Mouse (Mus musculus): ENCODE measurements at regions not wholly inside any gene's neighbourhood (a gene's known extent, or its start where the extent isn't known, plus 50 kb on each side); places are given as distances from the start of the nearest gene placed in this dataset.
"Not testable (repeated sequence)": the region's sequence is repeated elsewhere in the genome, so short reads cannot be mapped to it uniquely, and the experiment has no call there.

GRCm38 (mm10) chr3:80182161-80182560 lies 297.8 kb downstream of the Fam198b start:
- not testable (repeated sequence) for H3K4me2 ChIP-seq; H3K4me1 ChIP-seq (replicated peaks); H3K27ac ChIP-seq (ENCODE audit: poor library complexity, severe bottlenecking); H3K36me3 ChIP-seq; H3K4me3 ChIP-seq; ATAC-seq (ENCODE audit: insufficient number of reproducible peaks, low FRiP score); H3K27me3 ChIP-seq (replicated peaks); H3K9me3 ChIP-seq (replicated peaks); H3K9ac ChIP-seq
- WGBS, result 63% methylated on average over 2 of the region's 2 CpGs

DNA sequence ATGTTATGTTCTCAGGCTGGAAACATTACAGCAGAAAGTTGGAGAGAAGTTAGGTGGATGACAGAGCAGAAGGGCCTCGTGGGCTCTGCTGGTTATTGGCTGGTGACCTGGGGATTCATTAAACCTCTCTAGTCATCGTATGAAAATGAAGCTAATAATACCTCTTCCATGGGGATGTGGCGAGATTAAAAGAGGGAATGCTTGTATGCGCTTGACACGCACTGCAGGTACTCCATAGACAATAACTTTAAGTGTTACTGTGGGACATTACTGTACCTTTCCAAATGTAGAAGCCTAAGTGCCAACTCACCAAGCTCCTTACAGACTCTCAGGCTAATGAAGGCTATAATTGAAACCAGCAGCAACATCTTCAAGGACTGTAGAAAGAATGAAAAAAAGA lies 303.1 kb downstream of the Fam198b start:
- no peak overlapping the region for H3K27ac ChIP-seq (ENCODE audit: poor library complexity, severe bottlenecking)
- WGBS, result 80% methylated on average over 5 of the region's 5 CpGs
- no peak overlapping the region for H3K9ac ChIP-seq

DNA sequence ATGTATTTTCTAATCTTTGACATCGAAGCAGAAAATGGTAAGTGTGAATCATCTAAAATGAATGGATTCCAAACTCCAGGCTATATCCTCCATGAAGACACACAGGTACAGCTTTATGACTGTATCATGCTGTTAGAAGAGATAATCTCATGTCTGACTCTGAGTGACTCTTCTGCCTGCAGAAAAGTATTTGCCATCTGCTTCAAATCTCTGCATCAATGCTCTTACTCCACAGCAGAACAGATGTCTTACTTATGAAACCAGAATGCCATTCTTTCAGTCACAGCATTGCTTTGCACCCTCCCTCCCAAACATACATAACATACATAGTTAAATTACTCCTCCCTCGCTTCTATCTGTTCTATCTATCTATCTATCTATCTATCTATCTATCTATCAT lies 316.6 kb downstream of the Fam198b start:
- WGBS, result 79% methylated on average over 2 of the region's 2 CpGs
- no peaks in the 10 kb centered on the region for H3K27me3 ChIP-seq (replicated peaks)

More for the DNA sequence above, 303.1 kb downstream of the Fam198b start:
- no peaks in the 10 kb centered on the region for H3K4me1 ChIP-seq (replicated peaks)
- no peak for ATAC-seq (ENCODE audit: insufficient number of reproducible peaks, low FRiP score)
- no peak overlapping the region for H3K4me2 ChIP-seq
- H3K27me3 ChIP-seq (replicated peaks), result no peaks in the 10 kb centered on the region
- no peak overlapping the region for H3K4me3 ChIP-seq
- no peaks in the 10 kb centered on the region for H3K9me3 ChIP-seq (replicated peaks)
- no peaks in the 10 kb centered on the region for H3K36me3 ChIP-seq

GRCm38 (mm10) chr3:80204821-80205220 lies 320.5 kb downstream of the Fam198b start:
- ATAC-seq (ENCODE audit: insufficient number of reproducible peaks, low FRiP score), result no peak
- WGBS, result 60% methylated on average over 1 of the region's 1 CpGs
- Histone ChIP-seq H3K27me3 (replicated peaks) (no peaks in the 10 kb centered on the region), H3K4me3 (no peak overlapping the region), H3K4me1 (replicated peaks) (no peaks in the 10 kb centered on the region), H3K9ac (no peak overlapping the region), H3K27ac (ENCODE audit: poor library complexity, severe bottlenecking) (no peak overlapping the region), H3K9me3 (replicated peaks) (no peaks in the 10 kb centered on the region), H3K4me2 (no peak overlapping the region), H3K36me3 (no peaks in the 10 kb centered on the region)

More for the DNA sequence above, 316.6 kb downstream of the Fam198b start:
- Histone ChIP-seq H3K36me3 (no peaks in the 10 kb centered on the region), H3K9ac (no peak overlapping the region), H3K4me3 (no peak overlapping the region), H3K27ac (ENCODE audit: poor library complexity, severe bottlenecking) (no peak overlapping the region), H3K4me1 (replicated peaks) (no peaks in the 10 kb centered on the region), H3K4me2 (no peak overlapping the region), H3K9me3 (replicated peaks) (no peaks in the 10 kb centered on the region)
- no peak for ATAC-seq (ENCODE audit: insufficient number of reproducible peaks, low FRiP score)

DNA sequence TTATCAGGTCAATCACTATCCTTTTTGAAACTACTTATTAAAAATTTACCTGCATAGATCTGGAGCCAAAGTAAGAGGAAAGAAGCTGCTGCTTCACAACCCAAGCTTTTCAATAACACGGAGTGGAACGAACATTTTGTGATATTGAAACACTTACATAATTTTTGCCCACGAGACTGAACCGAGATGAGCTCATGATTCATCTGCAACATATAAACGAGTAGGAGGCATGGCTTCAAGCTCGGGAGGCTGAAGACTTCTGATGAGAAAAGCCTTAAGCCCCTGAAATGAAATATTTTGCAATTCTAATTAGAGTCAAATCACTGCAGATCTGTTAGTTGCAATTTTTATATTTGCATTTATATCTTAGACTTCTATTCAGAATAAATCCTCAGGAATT lies 321.0 kb downstream of the Fam198b start:
- no peaks in the 10 kb centered on the region for H3K27me3 ChIP-seq (replicated peaks)
- H3K9me3 ChIP-seq (replicated peaks), result no peaks in the 10 kb centered on the region
- WGBS, result 74% methylated on average over 6 of the region's 6 CpGs
- H3K36me3 ChIP-seq, result no peaks in the 10 kb centered on the region
- no peak overlapping the region for H3K27ac ChIP-seq (ENCODE audit: poor library complexity, severe bottlenecking)
- H3K4me1 ChIP-seq (replicated peaks), result no peaks in the 10 kb centered on the region
- ATAC-seq (ENCODE audit: insufficient number of reproducible peaks, low FRiP score), result no peak
- no peak overlapping the region for H3K4me3 ChIP-seq
- H3K4me2 ChIP-seq, result no peak overlapping the region
- no peak overlapping the region for H3K9ac ChIP-seq

- no peak overlapping the region for H3K27ac ChIP-seq (ENCODE audit: poor library complexity, severe bottlenecking)
- WGBS, result 51% methylated on average over 1 of the region's 1 CpGs
- no peaks in the 10 kb centered on the region for H3K4me1 ChIP-seq (replicated peaks)
- no peak overlapping the region for H3K4me2 ChIP-seq
- H3K36me3 ChIP-seq, result no peaks in the 10 kb centered on the region
- ATAC-seq (ENCODE audit: insufficient number of reproducible peaks, low FRiP score), result no peak
- H3K27me3 ChIP-seq (replicated peaks), result no peaks in the 10 kb centered on the region
- no peak overlapping the region for H3K9ac ChIP-seq
- no peaks in the 10 kb centered on the region for H3K9me3 ChIP-seq (replicated peaks)
- no peak overlapping the region for H3K4me3 ChIP-seq
Measured at GRCm38 (mm10) chr3:80207022-80207421, 322.7 kb downstream of the Fam198b start.

GRCm38 (mm10) chr3:80208028-80208427 lies 323.7 kb downstream of the Fam198b start:
- Histone ChIP-seq H3K4me3 (no peak overlapping the region), H3K27ac (ENCODE audit: poor library complexity, severe bottlenecking) (no peak overlapping the region), H3K4me1 (replicated peaks) (no peaks in the 10 kb centered on the region), H3K27me3 (replicated peaks) (no peaks in the 10 kb centered on the region), H3K4me2 (no peak overlapping the region), H3K9me3 (replicated peaks) (no peaks in the 10 kb centered on the region), H3K9ac (no peak overlapping the region), H3K36me3 (no peaks in the 10 kb centered on the region)
- WGBS, result 72% methylated on average over 2 of the region's 2 CpGs
- ATAC-seq (ENCODE audit: insufficient number of reproducible peaks, low FRiP score), result no peak

DNA sequence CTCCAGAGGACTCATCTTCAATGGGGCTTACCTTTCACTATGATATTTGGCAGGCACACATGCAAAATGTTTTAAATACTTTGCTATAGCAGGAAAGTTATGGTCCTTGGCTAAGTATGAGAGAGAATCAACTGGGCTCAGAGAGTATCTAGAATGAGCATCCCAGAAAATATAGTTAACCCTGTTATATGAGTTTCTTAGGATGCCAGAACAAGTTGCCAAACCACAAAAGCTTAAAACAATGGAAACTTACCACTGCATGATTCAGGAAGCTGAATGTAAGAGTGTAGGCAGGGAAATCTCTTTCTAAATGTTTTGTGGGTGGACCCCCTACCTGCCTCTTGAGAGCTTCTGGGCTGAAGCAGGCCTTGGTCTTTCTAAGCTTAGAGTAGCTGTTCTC lies 325.3 kb downstream of the Fam198b start:
- Histone ChIP-seq H3K27ac (ENCODE audit: poor library complexity, severe bottlenecking) (no peak overlapping the region), H3K4me3 (no peak overlapping the region), H3K4me1 (replicated peaks) (no peaks in the 10 kb centered on the region), H3K27me3 (replicated peaks) (no peaks in the 10 kb centered on the region), H3K4me2 (no peak overlapping the region), H3K36me3 (no peaks in the 10 kb centered on the region), H3K9ac (no peak overlapping the region), H3K9me3 (replicated peaks) (no peaks in the 10 kb centered on the region)
- ATAC-seq (ENCODE audit: insufficient number of reproducible peaks, low FRiP score), result no peak

DNA sequence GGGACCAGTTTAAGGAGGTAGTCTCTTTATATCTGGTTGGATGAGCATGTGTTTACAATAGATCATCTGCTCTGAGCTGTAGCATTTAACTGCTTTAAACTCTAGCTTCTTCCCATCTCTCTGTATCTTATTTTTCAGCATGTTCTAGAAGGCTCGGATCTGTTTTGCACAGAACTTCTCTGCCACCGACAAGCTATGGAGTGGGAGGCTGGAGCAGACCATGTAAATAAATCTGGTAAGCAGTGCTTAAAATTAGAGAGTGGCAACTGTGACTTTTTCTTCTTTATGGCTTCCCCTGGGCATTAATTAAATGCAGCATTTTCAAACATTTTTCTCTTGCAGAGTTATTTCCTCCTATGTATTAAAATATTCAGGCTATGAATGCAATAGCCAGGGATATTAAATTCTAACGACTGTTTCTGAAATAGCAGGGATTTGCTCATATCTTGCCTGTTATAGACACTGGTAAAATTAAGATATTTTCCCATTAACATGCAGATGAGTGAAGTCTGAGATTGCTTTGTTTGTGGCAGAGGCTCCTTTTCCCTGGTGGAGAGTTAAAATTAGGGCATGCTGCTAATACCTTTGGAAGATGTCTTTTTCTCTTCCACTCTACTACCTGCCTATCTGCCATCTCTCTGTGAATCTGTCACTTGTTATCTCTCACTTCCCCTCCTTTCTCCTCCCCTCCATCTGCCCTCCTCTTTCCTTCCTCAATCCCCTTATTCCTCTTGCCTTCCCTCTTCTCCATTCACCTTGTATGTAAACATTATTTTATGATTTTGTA lies 327.2 kb downstream of the Fam198b start:
- WGBS, result 76% methylated on average over 3 of the region's 3 CpGs
- H3K27ac ChIP-seq (ENCODE audit: poor library complexity, severe bottlenecking), result no peak overlapping the region
- H3K36me3 ChIP-seq, result no peaks in the 10 kb centered on the region
- no peak for ATAC-seq (ENCODE audit: insufficient number of reproducible peaks, low FRiP score)
- no peaks in the 10 kb centered on the region for H3K27me3 ChIP-seq (replicated peaks)
- no peaks in the 10 kb centered on the region for H3K4me1 ChIP-seq (replicated peaks)
- no peaks in the 10 kb centered on the region for H3K9me3 ChIP-seq (replicated peaks)
- H3K4me3 ChIP-seq, result no peak overlapping the region
- no peak overlapping the region for H3K4me2 ChIP-seq
- H3K9ac ChIP-seq, result no peak overlapping the region

GRCm38 (mm10) chr3:80248611-80249010 lies 364.3 kb downstream of the Fam198b start:
- 34% methylated on average over 5 of the region's 5 CpGs for WGBS
- no peak overlapping the region for H3K4me2 ChIP-seq
- H3K4me1 ChIP-seq (replicated peaks), result no peaks in the 10 kb centered on the region; the same call in 1 of the 2 replicates
- H3K27me3 ChIP-seq (replicated peaks), result no peaks in the 10 kb centered on the region
- H3K36me3 ChIP-seq, result no peaks in the 10 kb centered on the region
- no peak for ATAC-seq (ENCODE audit: insufficient number of reproducible peaks, low FRiP score)
- no peak overlapping the region for H3K9ac ChIP-seq
- no peak overlapping the region for H3K4me3 ChIP-seq
- H3K9me3 ChIP-seq (replicated peaks), result no peaks in the 10 kb centered on the region
- H3K27ac ChIP-seq (ENCODE audit: poor library complexity, severe bottlenecking), result no peak overlapping the region

DNA sequence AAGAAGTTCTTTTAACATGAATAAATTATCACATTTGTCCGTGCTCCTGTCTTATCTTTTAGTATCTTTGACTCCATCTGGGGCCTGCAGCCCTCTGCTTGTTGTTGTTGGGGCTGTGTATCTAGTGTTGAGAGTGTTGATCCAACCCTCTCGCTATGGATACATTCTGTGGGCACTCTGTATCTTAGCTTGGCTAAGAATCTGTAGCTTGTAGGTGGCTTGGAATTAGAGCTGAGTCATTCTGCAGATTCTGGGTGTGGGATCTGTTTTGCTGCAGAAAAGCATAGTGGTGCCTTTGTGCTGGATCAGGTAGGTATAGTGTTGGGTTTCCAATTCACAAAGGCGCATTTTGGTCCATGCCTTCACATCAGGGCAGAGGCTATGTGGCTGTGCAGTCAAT lies 365.6 kb downstream of the Fam198b start:
- no peak for ATAC-seq (ENCODE audit: insufficient number of reproducible peaks, low FRiP score)
- no peak overlapping the region for H3K4me3 ChIP-seq
- no peak overlapping the region for H3K27ac ChIP-seq (ENCODE audit: poor library complexity, severe bottlenecking)
- H3K36me3 ChIP-seq, result no peaks in the 10 kb centered on the region
- H3K9me3 ChIP-seq (replicated peaks), result no peaks in the 10 kb centered on the region
- no peak overlapping the region for H3K4me2 ChIP-seq
- no peaks in the 10 kb centered on the region for H3K27me3 ChIP-seq (replicated peaks)
- 51% methylated on average over 3 of the region's 3 CpGs for WGBS
- H3K9ac ChIP-seq, result no peak overlapping the region
- H3K4me1 ChIP-seq (replicated peaks), result no peaks in the 10 kb centered on the region; the same call in 1 of the 2 replicates

- Histone ChIP-seq H3K4me1 (replicated peaks) (no peaks in the 10 kb centered on the region), H3K9ac (no peak overlapping the region), H3K4me3 (no peak overlapping the region), H3K27me3 (replicated peaks) (no peaks in the 10 kb centered on the region), H3K27ac (ENCODE audit: poor library complexity, severe bottlenecking) (no peak overlapping the region), H3K4me2 (no peak overlapping the region), H3K36me3 (no peaks in the 10 kb centered on the region), H3K9me3 (replicated peaks) (no peaks in the 10 kb centered on the region)
- ATAC-seq (ENCODE audit: insufficient number of reproducible peaks, low FRiP score), result no peak
- WGBS, result 78% methylated on average over 3 of the region's 3 CpGs
Measured at GRCm38 (mm10) chr3:80255304-80255703, 371.0 kb downstream of the Fam198b start.
